Mouse (Mus musculus): ENCODE data around the gene Heatr3. TPM values are rescaled to one million over a fixed set of nuclear protein-coding genes. Genes with fewer than 3 reads are reported as not detected.
"Not testable (repeated sequence)": the region's sequence is repeated elsewhere in the genome, so short reads cannot be mapped to it uniquely, and the experiment has no call there.

Heatr3 gene
- polyA plus RNA-seq, 1 experiment from 2014 or later = 41.8 TPM

- Histone ChIP-seq H3K27ac (replicated peaks) (peak within 1 kb of the TSS; percentile 100), H3K4me3 (peak within 1 kb of the TSS; percentile 95), H3K4me2 (peak within 1 kb of the TSS; percentile 81), H3K4me1 (replicated peaks) (peaks cover 44% of the 10 kb centered on the region), H3K36me3 (no peaks in the 10 kb centered on the region), H3K27me3 (no peaks in the 10 kb centered on the region), H3K9me3 (no peaks in the 10 kb centered on the region), H3K9ac (peak within 1 kb of the TSS; percentile 79)
- WGBS = under 1% methylated on average over 61 of the region's 97 CpGs
- ATAC-seq (ENCODE audit: low FRiP score, low read depth) = peak; percentile 95
Measured at GRCm38 (mm10) chr8:88198945-88199571, 61.4 kb downstream of the Heatr3 start, which contains the start of gene Tent4b. Gene Tent4b (plus strand): TSS chr8:88199213.

- H3K36me3 ChIP-seq = no peaks in the 10 kb centered on the region
- under 1% methylated on average over 63 of the region's 117 CpGs for WGBS
- peak; percentile 36 for ATAC-seq (ENCODE audit: low FRiP score, low read depth)
- H3K27ac ChIP-seq (replicated peaks) = peak overlapping the region; percentile 100
- no peaks in the 10 kb centered on the region for H3K27me3 ChIP-seq
- H3K4me1 ChIP-seq (replicated peaks) = peaks cover 47% of the 10 kb centered on the region
- H3K4me3 ChIP-seq = peak overlapping the region; percentile 95
- peak overlapping the region; percentile 81 for H3K4me2 ChIP-seq
- H3K9ac ChIP-seq = peak overlapping the region; percentile 79
- no peaks in the 10 kb centered on the region for H3K9me3 ChIP-seq
Measured at GRCm38 (mm10) chr8:88199700-88200601, 62.3 kb downstream of the Heatr3 start.

- no peaks in the 10 kb centered on the region for H3K27me3 ChIP-seq
- peak overlapping the region; percentile 79 for H3K9ac ChIP-seq
- no peaks in the 10 kb centered on the region for H3K9me3 ChIP-seq
- WGBS = 16% methylated on average over 10 of the region's 10 CpGs
- no peaks in the 10 kb centered on the region for H3K36me3 ChIP-seq
- peak overlapping the region; percentile 81 for H3K4me2 ChIP-seq
- peaks cover 48% of the 10 kb centered on the region for H3K4me1 ChIP-seq (replicated peaks)
- peak overlapping the region; percentile 95 for H3K4me3 ChIP-seq
- no peak overlapping the region for H3K27ac ChIP-seq (replicated peaks)
- no peak for ATAC-seq (ENCODE audit: low FRiP score, low read depth)
Measured at GRCm38 (mm10) chr8:88200724-88201495, 63.3 kb downstream of the Heatr3 start.

- Histone ChIP-seq H3K9me3 (no peaks in the 10 kb centered on the region), H3K27ac (replicated peaks) (no peak overlapping the region), H3K36me3 (no peaks in the 10 kb centered on the region), H3K4me1 (replicated peaks) (peaks cover 51% of the 10 kb centered on the region), H3K27me3 (no peaks in the 10 kb centered on the region), H3K9ac (no peak overlapping the region), H3K4me2 (peak overlapping the region; percentile 81), H3K4me3 (peak overlapping the region; percentile 95)
- ATAC-seq (ENCODE audit: low FRiP score, low read depth) = no peak
- 51% methylated on average over 3 of the region's 3 CpGs for WGBS
Measured at GRCm38 (mm10) chr8:88201641-88202040, 64.0 kb downstream of the Heatr3 start.

- H3K27me3 ChIP-seq = no peaks in the 10 kb centered on the region
- H3K4me3 ChIP-seq = no peak overlapping the region
- no peak overlapping the region for H3K4me2 ChIP-seq
- ATAC-seq (ENCODE audit: low FRiP score, low read depth) = no peak
- H3K9ac ChIP-seq = no peak overlapping the region
- H3K4me1 ChIP-seq (replicated peaks) = peaks cover 36% of the 10 kb centered on the region
- no peaks in the 10 kb centered on the region for H3K36me3 ChIP-seq
- no peak overlapping the region for H3K27ac ChIP-seq (replicated peaks)
- 54% methylated on average over 9 of the region's 9 CpGs for WGBS
- H3K9me3 ChIP-seq = no peaks in the 10 kb centered on the region
Measured at GRCm38 (mm10) chr8:88206016-88206415, 68.4 kb downstream of the Heatr3 start.

GRCm38 (mm10) chr8:88207121-88207821 is 69.6 kb downstream of the Heatr3 start:
- Histone ChIP-seq H3K27ac (replicated peaks) (no peak overlapping the region), H3K4me1 (replicated peaks) (peaks cover 23% of the 10 kb centered on the region), H3K36me3 (no peaks in the 10 kb centered on the region), H3K9ac (no peak overlapping the region), H3K4me2 (no peak overlapping the region), H3K27me3 (no peaks in the 10 kb centered on the region), H3K4me3 (no peak overlapping the region), H3K9me3 (no peaks in the 10 kb centered on the region)
- WGBS = 86% methylated on average over 7 of the region's 7 CpGs
- no peak for ATAC-seq (ENCODE audit: low FRiP score, low read depth)

- not testable (repeated sequence) for H3K4me3 ChIP-seq; H3K27ac ChIP-seq (replicated peaks); H3K4me2 ChIP-seq; H3K9me3 ChIP-seq; H3K9ac ChIP-seq; H3K4me1 ChIP-seq (replicated peaks); ATAC-seq (ENCODE audit: low FRiP score, low read depth); H3K36me3 ChIP-seq; H3K27me3 ChIP-seq
- 94% methylated on average over 6 of the region's 6 CpGs for WGBS
Measured at GRCm38 (mm10) chr8:88209930-88210827, 72.5 kb downstream of the Heatr3 start.

- Histone ChIP-seq H3K36me3 (no peaks in the 10 kb centered on the region), H3K27me3 (no peaks in the 10 kb centered on the region), H3K9me3 (no peaks in the 10 kb centered on the region), H3K9ac (no peak overlapping the region), H3K4me2 (no peak overlapping the region), H3K4me3 (no peak overlapping the region), H3K4me1 (replicated peaks) (peaks cover 15% of the 10 kb centered on the region), H3K27ac (replicated peaks) (no peak overlapping the region)
- WGBS = 61% methylated on average over 4 of the region's 4 CpGs
- no peak for ATAC-seq (ENCODE audit: low FRiP score, low read depth)
Measured at GRCm38 (mm10) chr8:88221353-88221752, 83.7 kb downstream of the Heatr3 start.

Measured in hindbrain, embryonic 15.5 days (tissue).